14 mouse cellular contexts compared by ENCODE assay signal in the genomic region with DNA sequence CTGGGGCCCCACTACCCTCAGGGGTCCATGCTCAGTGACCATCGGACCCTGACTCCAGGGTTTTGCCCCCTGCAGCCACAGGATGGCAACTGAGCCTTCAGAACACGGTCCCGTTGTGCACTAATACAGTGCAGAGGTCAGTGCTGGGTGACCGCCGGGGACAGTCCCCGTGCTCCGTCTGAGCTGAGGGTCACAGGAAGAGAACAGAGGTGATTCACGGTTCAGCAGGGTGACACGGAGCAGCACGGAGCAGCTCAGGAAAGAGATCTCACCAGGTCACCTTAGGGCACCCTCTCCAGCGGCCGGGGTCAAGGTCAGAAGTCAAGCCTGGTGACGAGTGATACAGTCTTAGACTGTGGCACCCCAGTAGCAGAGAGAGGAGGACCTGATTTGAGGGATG. TPM values are rescaled to one million over a fixed set of nuclear protein-coding genes. Genes with fewer than 3 reads are reported as not detected.
"Had no signal": no experiment of that assay in that cellular context is flagged by ENCODE, and none has a peak within 500 bp of the region (broad histone marks: within the 10 kb centered on the region; RNA-seq: fewer than 3 reads in every experiment).

No protein-coding gene starts in this region.

- H3K4me2 ChIP-seq: intestine, embryonic 15.5 days; kidney, embryonic 15.5 days; midbrain, embryonic 11.5 days had no signal

- H3K9me3 ChIP-seq: intestine, embryonic 15.5 days; kidney, embryonic 15.5 days had no signal

- H3K36me3 ChIP-seq: intestine, embryonic 15.5 days; kidney, embryonic 15.5 days had no signal

- H3K27ac ChIP-seq: intestine, embryonic 15.5 days; kidney, embryonic 15.5 days had no signal

- H3K9ac ChIP-seq: intestine, embryonic 15.5 days; kidney, embryonic 15.5 days had no signal

- H3K4me3 ChIP-seq: intestine, embryonic 15.5 days; kidney, embryonic 15.5 days had no signal

- DNase-seq: kidney, postnatal 10 days; lung, adult 2 months; lung, postnatal 14 days; lung, postnatal 4 days; midbrain, embryonic 14.5 days; thymus, adult 18-20 months; thymus, postnatal 36 days had no signal

- ATAC-seq: intestine, embryonic 15.5 days had no signal

RNA-seq across cellular contexts. Expression of gene Lemd1, which starts 49.5 kb away (rescaled TPM):
- total RNA-seq: megakaryocyte progenitor cell, adult 5-6 weeks; megakaryocyte-erythroid progenitor cell, adult 5-6 weeks had no signal
- polyA plus RNA-seq: lung, adult 2 months; spleen, adult 2 months had no signal

RNA-seq across cellular contexts. Expression of gene AC124108.1, which starts 49.5 kb away (rescaled TPM):
- total RNA-seq: megakaryocyte progenitor cell, adult 5-6 weeks; megakaryocyte-erythroid progenitor cell, adult 5-6 weeks had no signal
- polyA plus RNA-seq: lung, adult 2 months; small intestine, adult 2 months; spleen, adult 2 months had no signal
